Mouse (Mus musculus): ENCODE data around the gene Nox4. TPM values are rescaled to one million over a fixed set of nuclear protein-coding genes. Genes with fewer than 3 reads are reported as not detected.
"Not testable (repeated sequence)": the region's sequence is repeated elsewhere in the genome, so short reads cannot be mapped to it uniquely, and the experiment has no call there.

The Nox4 gene
- total RNA-seq, 1 experiment = 2.6 TPM

DNA sequence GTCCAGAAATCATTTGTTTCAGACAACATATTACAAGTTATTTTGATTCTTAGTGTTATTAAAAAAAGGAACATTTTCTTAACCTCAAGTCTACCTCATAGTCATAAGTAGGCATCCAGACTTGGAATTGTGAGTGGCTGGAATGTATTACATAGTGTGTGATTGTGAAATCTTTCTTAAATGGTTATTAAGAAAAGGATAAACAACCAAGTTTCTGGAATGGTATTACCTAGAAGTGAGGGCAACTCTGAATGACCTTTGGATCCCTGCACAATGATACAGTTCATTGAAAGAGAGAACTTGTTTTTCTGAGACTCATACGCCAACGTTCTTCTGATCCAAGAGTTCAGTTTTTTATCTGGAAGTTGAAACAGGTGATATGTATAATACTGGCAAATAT lies 125.4 kb downstream of the Nox4 start:
- Histone ChIP-seq H3K36me3 (ENCODE audit: control insufficient read depth, insufficient read depth, low read length, poor library complexity, severe bottlenecking) (no peaks in the 10 kb centered on the region), H3K4me1 (ENCODE audit: control insufficient read depth in 2 of 2, insufficient read depth in 2 of 2, low read length in 2 of 2, poor library complexity in 1 of 2) (no peaks in the 10 kb centered on the region), H3K27ac (ENCODE audit: insufficient read depth, low read depth, low read length, poor library complexity, severe bottlenecking) (no peak overlapping the region), H3K4me3 (ENCODE audit: insufficient read depth in 1 of 2, low read depth in 1 of 2, low read length in 2 of 2, poor library complexity in 1 of 2, severe bottlenecking in 1 of 2) (no peak overlapping the region), H3K9me3 (ENCODE audit: control insufficient read depth, insufficient read depth, low read depth, low read length) (no peaks in the 10 kb centered on the region), H3K9ac (ENCODE audit: insufficient read depth, low read depth, low read length, poor library complexity, severe bottlenecking) (no peak overlapping the region)
- in situ Hi-C loops (cut with MboI; ENCODE audit: low sequenced_read_pairs in 2 of 2, unreplicated experiment in 2 of 2) = no loop called here
- TF ChIP-seq CHD2 (IDR thresholded peaks at IDR 0.05; ENCODE audit: low read depth, low read length) (no peak), ZNF384 (IDR thresholded peaks at IDR 0.05; ENCODE audit: low read depth, low read length) (no peak), ZC3H11A (IDR thresholded peaks at IDR 0.05; ENCODE audit: borderline replicate concordance, low read depth, low read length) (no peak), MAFK (IDR thresholded peaks at IDR 0.05; ENCODE audit: insufficient read depth, low read depth, low read length) (no peak), HCFC1 (IDR thresholded peaks at IDR 0.05; ENCODE audit: borderline replicate concordance, insufficient read depth, low read length) (no peak)
- no peak for DNase-seq (ENCODE audit: low read depth, low spot score)

DNA sequence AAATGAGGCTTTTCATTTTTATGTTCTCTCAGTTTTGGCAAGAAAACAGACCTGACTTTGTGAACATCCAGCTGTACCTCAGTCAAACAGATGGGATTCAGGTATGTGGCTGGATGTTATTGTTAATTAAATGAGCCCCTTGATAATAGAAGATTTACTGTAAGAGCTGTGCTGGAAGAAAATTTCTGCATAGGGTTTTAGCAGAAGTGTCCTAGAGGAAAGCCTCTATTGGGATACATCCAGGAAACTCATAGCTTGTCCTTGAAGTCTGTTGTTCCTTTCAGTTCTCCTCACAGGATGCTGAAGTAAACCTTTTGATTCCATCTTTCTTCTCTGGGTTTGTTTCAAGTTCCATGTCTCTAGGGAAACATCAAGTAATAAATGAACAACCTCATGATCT lies 128.4 kb downstream of the Nox4 start:
- H3K4me3 ChIP-seq (ENCODE audit: insufficient read depth in 1 of 2, low read depth in 1 of 2, low read length in 2 of 2, poor library complexity in 1 of 2, severe bottlenecking in 1 of 2) = no peak overlapping the region
- TF ChIP-seq ZNF384 (IDR thresholded peaks at IDR 0.05; ENCODE audit: low read depth, low read length) (no peak), MAFK (IDR thresholded peaks at IDR 0.05; ENCODE audit: insufficient read depth, low read depth, low read length) (no peak), HCFC1 (IDR thresholded peaks at IDR 0.05; ENCODE audit: borderline replicate concordance, insufficient read depth, low read length) (no peak), ZC3H11A (IDR thresholded peaks at IDR 0.05; ENCODE audit: borderline replicate concordance, low read depth, low read length) (no peak), CHD2 (IDR thresholded peaks at IDR 0.05; ENCODE audit: low read depth, low read length) (no peak)
- H3K9me3 ChIP-seq (ENCODE audit: control insufficient read depth, insufficient read depth, low read depth, low read length) = no peaks in the 10 kb centered on the region
- DNase-seq (ENCODE audit: low read depth, low spot score) = no peak
- in situ Hi-C loops (cut with MboI; ENCODE audit: low sequenced_read_pairs in 2 of 2, unreplicated experiment in 2 of 2) = no loop called here
- no peak overlapping the region for H3K9ac ChIP-seq (ENCODE audit: insufficient read depth, low read depth, low read length, poor library complexity, severe bottlenecking)
- no peaks in the 10 kb centered on the region for H3K4me1 ChIP-seq (ENCODE audit: control insufficient read depth in 2 of 2, insufficient read depth in 2 of 2, low read length in 2 of 2, poor library complexity in 1 of 2)
- H3K27ac ChIP-seq (ENCODE audit: insufficient read depth, low read depth, low read length, poor library complexity, severe bottlenecking) = no peak overlapping the region
- H3K36me3 ChIP-seq (ENCODE audit: control insufficient read depth, insufficient read depth, low read length, poor library complexity, severe bottlenecking) = no peaks in the 10 kb centered on the region

GRCm38 (mm10) chr7:87374935-87375334 lies 129.0 kb downstream of the Nox4 start:
- Histone ChIP-seq H3K36me3 (ENCODE audit: control insufficient read depth, insufficient read depth, low read length, poor library complexity, severe bottlenecking) (no peaks in the 10 kb centered on the region), H3K9ac (ENCODE audit: insufficient read depth, low read depth, low read length, poor library complexity, severe bottlenecking) (no peak overlapping the region), H3K27ac (ENCODE audit: insufficient read depth, low read depth, low read length, poor library complexity, severe bottlenecking) (no peak overlapping the region), H3K4me1 (ENCODE audit: control insufficient read depth in 2 of 2, insufficient read depth in 2 of 2, low read length in 2 of 2, poor library complexity in 1 of 2) (no peaks in the 10 kb centered on the region), H3K4me3 (ENCODE audit: insufficient read depth in 1 of 2, low read depth in 1 of 2, low read length in 2 of 2, poor library complexity in 1 of 2, severe bottlenecking in 1 of 2) (no peak overlapping the region), H3K9me3 (ENCODE audit: control insufficient read depth, insufficient read depth, low read depth, low read length) (no peaks in the 10 kb centered on the region)
- in situ Hi-C loops (cut with MboI; ENCODE audit: low sequenced_read_pairs in 2 of 2, unreplicated experiment in 2 of 2) = no loop called here
- no peak for TF ChIP-seq ZNF384 (IDR thresholded peaks at IDR 0.05; ENCODE audit: low read depth, low read length)
- TF ChIP-seq CHD2 (IDR thresholded peaks at IDR 0.05; ENCODE audit: low read depth, low read length) = no peak
- no peak for DNase-seq (ENCODE audit: low read depth, low spot score)

- Histone ChIP-seq H3K9me3 (ENCODE audit: control insufficient read depth, insufficient read depth, low read depth, low read length) (no peaks in the 10 kb centered on the region), H3K9ac (ENCODE audit: insufficient read depth, low read depth, low read length, poor library complexity, severe bottlenecking) (no peak overlapping the region), H3K4me3 (ENCODE audit: insufficient read depth in 1 of 2, low read depth in 1 of 2, low read length in 2 of 2, poor library complexity in 1 of 2, severe bottlenecking in 1 of 2) (no peak overlapping the region), H3K4me1 (ENCODE audit: control insufficient read depth in 2 of 2, insufficient read depth in 2 of 2, low read length in 2 of 2, poor library complexity in 1 of 2) (no peaks in the 10 kb centered on the region), H3K27ac (ENCODE audit: insufficient read depth, low read depth, low read length, poor library complexity, severe bottlenecking) (no peak overlapping the region), H3K36me3 (ENCODE audit: control insufficient read depth, insufficient read depth, low read length, poor library complexity, severe bottlenecking) (no peaks in the 10 kb centered on the region)
- DNase-seq (ENCODE audit: low read depth, low spot score) = no peak
- in situ Hi-C loops (cut with MboI; ENCODE audit: low sequenced_read_pairs in 2 of 2, unreplicated experiment in 2 of 2) = no loop called here
- no peak for TF ChIP-seq ZC3H11A (IDR thresholded peaks at IDR 0.05; ENCODE audit: borderline replicate concordance, low read depth, low read length)
- TF ChIP-seq ZNF384 (IDR thresholded peaks at IDR 0.05; ENCODE audit: low read depth, low read length) = no peak
- TF ChIP-seq HCFC1 (IDR thresholded peaks at IDR 0.05; ENCODE audit: borderline replicate concordance, insufficient read depth, low read length) = no peak
- TF ChIP-seq CHD2 (IDR thresholded peaks at IDR 0.05; ENCODE audit: low read depth, low read length) = no peak
- no peak for TF ChIP-seq MAFK (IDR thresholded peaks at IDR 0.05; ENCODE audit: insufficient read depth, low read depth, low read length)
Measured at GRCm38 (mm10) chr7:87397023-87397422, 151.1 kb downstream of the Nox4 start.

- H3K9ac ChIP-seq (ENCODE audit: insufficient read depth, low read depth, low read length, poor library complexity, severe bottlenecking); in situ Hi-C loops (cut with MboI; ENCODE audit: low sequenced_read_pairs in 2 of 2, unreplicated experiment in 2 of 2); H3K36me3 ChIP-seq (ENCODE audit: control insufficient read depth, insufficient read depth, low read length, poor library complexity, severe bottlenecking); H3K4me3 ChIP-seq (ENCODE audit: insufficient read depth in 1 of 2, low read depth in 1 of 2, low read length in 2 of 2, poor library complexity in 1 of 2, severe bottlenecking in 1 of 2); H3K27ac ChIP-seq (ENCODE audit: insufficient read depth, low read depth, low read length, poor library complexity, severe bottlenecking); H3K4me1 ChIP-seq (ENCODE audit: control insufficient read depth in 2 of 2, insufficient read depth in 2 of 2, low read length in 2 of 2, poor library complexity in 1 of 2); DNase-seq (ENCODE audit: low read depth, low spot score); H3K9me3 ChIP-seq (ENCODE audit: control insufficient read depth, insufficient read depth, low read depth, low read length): not testable (repeated sequence)
- peak; percentile 29; the same call in 1 of the 2 replicates for TF ChIP-seq ZC3H11A (IDR thresholded peaks at IDR 0.05; ENCODE audit: borderline replicate concordance, low read depth, low read length)
Measured at GRCm38 (mm10) chr7:87411373-87411772, 165.5 kb downstream of the Nox4 start.

Measured in ES-E14 (cell line).